Mouse (Mus musculus): ENCODE results near the gene Prune2. TPM values are rescaled to one million over a fixed set of nuclear protein-coding genes. Genes with fewer than 3 reads are reported as not detected.

Prune2 gene
- polyA plus RNA-seq, 1 experiment: 61.8 TPM

GRCm38 (mm10) chr19:17081382-17081781, 125.5 kb downstream of the Prune2 start:
- Histone ChIP-seq H3K36me3 (ENCODE audit: control insufficient read depth, insufficient read depth) (peaks cover 32% of the 10 kb centered on the region), H3K79me2 (ENCODE audit: control insufficient read depth, insufficient read depth) (no peaks in the 10 kb centered on the region), H3K27me3 (ENCODE audit: control insufficient read depth, insufficient read depth, insufficient read length) (no peaks in the 10 kb centered on the region), H3K4me3 (no peak overlapping the region), H3ac (ENCODE audit: control insufficient read depth, insufficient read length) (no peak overlapping the region), H3K4me2 (ENCODE audit: low read depth) (no peak overlapping the region)
- TF ChIP-seq POLR2AphosphoS2 (IDR thresholded peaks at IDR 0.05; ENCODE audit: insufficient read length, low read depth) (peak; percentile 29), MYOG (IDR thresholded peaks at IDR 0.05; ENCODE audit: control insufficient read depth in 1 of 3, insufficient read depth in 1 of 3, insufficient read length in 2 of 3, low read depth in 2 of 3) (peak in 2 of 3 experiments; percentile 42 to 77), MYOD1 (IDR thresholded peaks at IDR 0.05; ENCODE audit: control insufficient read depth in 1 of 3, insufficient read length in 2 of 3, low read depth in 2 of 3) (peak in 2 of 3 experiments; percentile 26 to 43), SRF (IDR thresholded peaks at IDR 0.05; ENCODE audit: control insufficient read depth, insufficient read length, low read depth) (no peak)

GRCm38 (mm10) chr19:17094067-17094466, 138.1 kb downstream of the Prune2 start:
- H3ac ChIP-seq (ENCODE audit: control insufficient read depth, insufficient read length): no peak overlapping the region
- H3K36me3 ChIP-seq (ENCODE audit: control insufficient read depth, insufficient read depth): peaks cover 20% of the 10 kb centered on the region
- no peaks in the 10 kb centered on the region for H3K27me3 ChIP-seq (ENCODE audit: control insufficient read depth, insufficient read depth, insufficient read length)
- no peak overlapping the region for H3K4me2 ChIP-seq (ENCODE audit: low read depth)
- no peak overlapping the region for H3K4me3 ChIP-seq
- no peaks in the 10 kb centered on the region for H3K79me2 ChIP-seq (ENCODE audit: control insufficient read depth, insufficient read depth)
- no peak for TF ChIP-seq E2F4 (IDR thresholded peaks at IDR 0.05; ENCODE audit: insufficient read depth)
- TF ChIP-seq POLR2A (IDR thresholded peaks at IDR 0.05; ENCODE audit: insufficient read length, low read depth): no peak
- TF ChIP-seq USF1 (IDR thresholded peaks at IDR 0.05; ENCODE audit: low read depth): no peak
- no peak for TF ChIP-seq TCF3 (IDR thresholded peaks at IDR 0.05; ENCODE audit: insufficient read length, low read depth)
- no peak for TF ChIP-seq REST (IDR thresholded peaks at IDR 0.05; ENCODE audit: insufficient read depth, insufficient read length)
- TF ChIP-seq SRF (IDR thresholded peaks at IDR 0.05; ENCODE audit: control insufficient read depth, insufficient read length, low read depth): no peak
- no peak for TF ChIP-seq MYOG (IDR thresholded peaks at IDR 0.05; ENCODE audit: control insufficient read depth in 1 of 3, insufficient read depth in 1 of 3, insufficient read length in 2 of 3, low read depth in 2 of 3)
- TF ChIP-seq CEBPB (IDR thresholded peaks at IDR 0.05; ENCODE audit: insufficient read depth, poor library complexity, severe bottlenecking): no peak
- TF ChIP-seq POLR2AphosphoS2 (IDR thresholded peaks at IDR 0.05; ENCODE audit: insufficient read length, low read depth): no peak
- no peak for TF ChIP-seq TCF12 (IDR thresholded peaks at IDR 0.05; ENCODE audit: insufficient read depth, poor library complexity, severe bottlenecking)
- TF ChIP-seq MYOD1 (IDR thresholded peaks at IDR 0.05; ENCODE audit: control insufficient read depth in 1 of 3, insufficient read length in 2 of 3, low read depth in 2 of 3): no peak
- TF ChIP-seq MAX (IDR thresholded peaks at IDR 0.05; ENCODE audit: low read depth): no peak

GRCm38 (mm10) chr19:17096338-17096737, 140.4 kb downstream of the Prune2 start:
- Histone ChIP-seq H3ac (ENCODE audit: control insufficient read depth, insufficient read length) (no peak overlapping the region), H3K4me3 (no peak overlapping the region), H3K36me3 (ENCODE audit: control insufficient read depth, insufficient read depth) (peaks cover 14% of the 10 kb centered on the region), H3K79me2 (ENCODE audit: control insufficient read depth, insufficient read depth) (no peaks in the 10 kb centered on the region), H3K27me3 (ENCODE audit: control insufficient read depth, insufficient read depth, insufficient read length) (no peaks in the 10 kb centered on the region), H3K4me2 (ENCODE audit: low read depth) (no peak overlapping the region)
- no peak for TF ChIP-seq MYOG (IDR thresholded peaks at IDR 0.05; ENCODE audit: control insufficient read depth in 1 of 3, insufficient read depth in 1 of 3, insufficient read length in 2 of 3, low read depth in 2 of 3)
- no peak for TF ChIP-seq E2F4 (IDR thresholded peaks at IDR 0.05; ENCODE audit: insufficient read depth)
- no peak for TF ChIP-seq TCF12 (IDR thresholded peaks at IDR 0.05; ENCODE audit: insufficient read depth, poor library complexity, severe bottlenecking)
- no peak for TF ChIP-seq MAX (IDR thresholded peaks at IDR 0.05; ENCODE audit: low read depth)
- no peak for TF ChIP-seq POLR2AphosphoS2 (IDR thresholded peaks at IDR 0.05; ENCODE audit: insufficient read length, low read depth)
- TF ChIP-seq REST (IDR thresholded peaks at IDR 0.05; ENCODE audit: insufficient read depth, insufficient read length): no peak
- no peak for TF ChIP-seq MYOD1 (IDR thresholded peaks at IDR 0.05; ENCODE audit: control insufficient read depth in 1 of 3, insufficient read length in 2 of 3, low read depth in 2 of 3)
- TF ChIP-seq SRF (IDR thresholded peaks at IDR 0.05; ENCODE audit: control insufficient read depth, insufficient read length, low read depth): no peak
- TF ChIP-seq POLR2A (IDR thresholded peaks at IDR 0.05; ENCODE audit: insufficient read length, low read depth): no peak
- no peak for TF ChIP-seq USF1 (IDR thresholded peaks at IDR 0.05; ENCODE audit: low read depth)
- no peak for TF ChIP-seq CEBPB (IDR thresholded peaks at IDR 0.05; ENCODE audit: insufficient read depth, poor library complexity, severe bottlenecking)
- no peak for TF ChIP-seq TCF3 (IDR thresholded peaks at IDR 0.05; ENCODE audit: insufficient read length, low read depth)

- Histone ChIP-seq H3K4me3 (no peak overlapping the region), H3K79me2 (ENCODE audit: control insufficient read depth, insufficient read depth) (no peaks in the 10 kb centered on the region), H3K4me2 (ENCODE audit: low read depth) (no peak overlapping the region), H3K27me3 (ENCODE audit: control insufficient read depth, insufficient read depth, insufficient read length) (no peaks in the 10 kb centered on the region), H3K36me3 (ENCODE audit: control insufficient read depth, insufficient read depth) (peaks cover 14% of the 10 kb centered on the region), H3ac (ENCODE audit: control insufficient read depth, insufficient read length) (no peak overlapping the region)
- TF ChIP-seq CEBPB (IDR thresholded peaks at IDR 0.05; ENCODE audit: insufficient read depth, poor library complexity, severe bottlenecking) (no peak), MYOG (IDR thresholded peaks at IDR 0.05; ENCODE audit: control insufficient read depth in 1 of 3, insufficient read depth in 1 of 3, insufficient read length in 2 of 3, low read depth in 2 of 3) (no peak), USF1 (IDR thresholded peaks at IDR 0.05; ENCODE audit: low read depth) (no peak), TCF12 (IDR thresholded peaks at IDR 0.05; ENCODE audit: insufficient read depth, poor library complexity, severe bottlenecking) (no peak), MAX (IDR thresholded peaks at IDR 0.05; ENCODE audit: low read depth) (no peak), REST (IDR thresholded peaks at IDR 0.05; ENCODE audit: insufficient read depth, insufficient read length) (no peak), POLR2AphosphoS2 (IDR thresholded peaks at IDR 0.05; ENCODE audit: insufficient read length, low read depth) (no peak), SRF (IDR thresholded peaks at IDR 0.05; ENCODE audit: control insufficient read depth, insufficient read length, low read depth) (no peak), POLR2A (IDR thresholded peaks at IDR 0.05; ENCODE audit: insufficient read length, low read depth) (no peak), MYOD1 (IDR thresholded peaks at IDR 0.05; ENCODE audit: control insufficient read depth in 1 of 3, insufficient read length in 2 of 3, low read depth in 2 of 3) (no peak), E2F4 (IDR thresholded peaks at IDR 0.05; ENCODE audit: insufficient read depth) (no peak), TCF3 (IDR thresholded peaks at IDR 0.05; ENCODE audit: insufficient read length, low read depth) (no peak)
Measured at GRCm38 (mm10) chr19:17097210-17097609, 141.3 kb downstream of the Prune2 start.

All from myocyte (in vitro differentiated cells).